Mouse (Mus musculus): ENCODE measurements around the gene Vmn1r58. TPM values are rescaled to one million over a fixed set of nuclear protein-coding genes. Genes with fewer than 3 reads are reported as not detected.

The Vmn1r58 gene
- polyA plus RNA-seq (2012; ENCODE audit: low replicate concordance): not detected in 2 replicates

GRCm38 (mm10) chr7:5413296-5413695, at the start of gene Vmn1r58:
TSS of gene Vmn1r58 (minus strand) at chr7:5413396.

GRCm38 (mm10) chr7:5456674-5457073, 43.5 kb upstream of the Vmn1r58 start, which contains the start of gene Vmn1r59:
TSS of gene Vmn1r59 (minus strand) at chr7:5456774.

Other genes starting within 250 kb of the Vmn1r58 start
- not detected in 2 replicates for gene Vmn1r56, start 216.6 kb downstream of the Vmn1r58 start, polyA plus RNA-seq (2012; ENCODE audit: low replicate concordance)
- gene Vmn1r57, start 194.9 kb downstream of the Vmn1r58 start, polyA plus RNA-seq (2012; ENCODE audit: low replicate concordance): not detected in 2 replicates
- not detected in 2 replicates for gene Gm5065, start 62.9 kb downstream of the Vmn1r58 start, polyA plus RNA-seq (2012; ENCODE audit: low replicate concordance)
- gene Nlrp2, start 62.4 kb downstream of the Vmn1r58 start, polyA plus RNA-seq (2012; ENCODE audit: low replicate concordance): not detected in 2 replicates
- gene Vmn1r59, start 43.4 kb upstream of the Vmn1r58 start, polyA plus RNA-seq (2012; ENCODE audit: low replicate concordance): not detected in 2 replicates
- not detected in 2 replicates for gene Vmn2r28, start 80.6 kb upstream of the Vmn1r58 start, polyA plus RNA-seq (2012; ENCODE audit: low replicate concordance)
- gene Vmn1r60, start 133.9 kb upstream of the Vmn1r58 start, polyA plus RNA-seq (2012; ENCODE audit: low replicate concordance): not detected in 2 replicates
- gene Vmn1r61, start 199.9 kb upstream of the Vmn1r58 start, polyA plus RNA-seq (2012; ENCODE audit: low replicate concordance): not detected in 2 replicates

Data from hematopoietic multipotent progenitor cell, adult 10-12 weeks (in vitro differentiated cells).